Mouse (Mus musculus): ENCODE results near the gene Pgpep1.
A peak's percentile ranks its signal among the peaks of the same experiment; 100 is the strongest.

The Pgpep1 gene

GRCm38 (mm10) chr8:70608749-70609367, 51.3 kb downstream of the Pgpep1 start, which contains the start of gene Ssbp4:
Gene Ssbp4, minus strand, starts transcription at chr8:70608872.
- DNase-seq (ENCODE audit: low spot score in 2 of 2), result no peak

GRCm38 (mm10) chr8:70607898-70608748, 52.1 kb downstream of the Pgpep1 start:
- DNase-seq (ENCODE audit: low spot score in 2 of 2), result no peak

- no peak for DNase-seq (ENCODE audit: low spot score in 2 of 2)
These were observed 52.6 kb downstream of the Pgpep1 start for GRCm38 (mm10) chr8:70607603-70607897.

- no peak for DNase-seq (ENCODE audit: low spot score in 2 of 2)
These were observed 53.2 kb downstream of the Pgpep1 start for GRCm38 (mm10) chr8:70606780-70607602.

- no peak for DNase-seq (ENCODE audit: low spot score in 2 of 2)
These were observed 54.1 kb downstream of the Pgpep1 start for GRCm38 (mm10) chr8:70605871-70606779.

GRCm38 (mm10) chr8:70604558-70604957, 55.6 kb downstream of the Pgpep1 start:
- DNase-seq (ENCODE audit: low spot score in 2 of 2), result no peak

GRCm38 (mm10) chr8:70602139-70602811, 57.9 kb downstream of the Pgpep1 start:
- DNase-seq (ENCODE audit: low spot score in 2 of 2), result no peak

- peak in 1 of 2 experiments; percentile 65 for DNase-seq (ENCODE audit: low spot score in 2 of 2)
These were observed 58.9 kb downstream of the Pgpep1 start for GRCm38 (mm10) chr8:70601271-70601649.

GRCm38 (mm10) chr8:70600473-70601270, 59.5 kb downstream of the Pgpep1 start:
- DNase-seq (ENCODE audit: low spot score in 2 of 2), result no peak

- DNase-seq (ENCODE audit: low spot score in 2 of 2), result no peak
These were observed 60.5 kb downstream of the Pgpep1 start for GRCm38 (mm10) chr8:70599507-70600290.

GRCm38 (mm10) chr8:70598722-70599121, 61.5 kb downstream of the Pgpep1 start:
- DNase-seq (ENCODE audit: low spot score in 2 of 2), result no peak

- peak; percentile 73 to 81 for DNase-seq (ENCODE audit: low spot score in 2 of 2)
These were observed 61.9 kb downstream of the Pgpep1 start for GRCm38 (mm10) chr8:70598283-70598682.

- DNase-seq (ENCODE audit: low spot score in 2 of 2), result no peak
These were observed 62.5 kb downstream of the Pgpep1 start for GRCm38 (mm10) chr8:70597417-70598272.

GRCm38 (mm10) chr8:70596775-70597416, 63.3 kb downstream of the Pgpep1 start:
- DNase-seq (ENCODE audit: low spot score in 2 of 2), result no peak
